Mouse (Mus musculus) forebrain, embryonic 16.5 days (tissue): ENCODE data around the gene Rnd3. TPM values are rescaled to one million over a fixed set of nuclear protein-coding genes. Genes with fewer than 3 reads are reported as not detected.

ENCODE experiments used
- ATAC-seq: fragments of 200-750 bp; cut with Nextera tagmentation; 2 replicates; pipeline ENCODE4 v1.8.0; 2017; ENCODE audit warnings: mild to moderate bottlenecking, moderate library complexity
- H3K27ac ChIP-seq: fragments of 300-500 bp; sonication (generic); 2 replicates; pipeline ENCODE4 v1.5.1; 2014; ENCODE audit warnings: low read length, control low read depth
- H3K27me3 ChIP-seq: fragments of 300-500 bp; sonication (generic); replicated peaks from 2 replicates; pipeline ENCODE4 v1.6.1; 2014; ENCODE audit warnings: low read length; ENCODE audit not compliant: control insufficient read depth, insufficient read depth
- H3K36me3 ChIP-seq: fragments of 300-500 bp; sonication (generic); 2 replicates; pipeline ENCODE4 v1.6.1; 2014; ENCODE audit not compliant: control insufficient read depth, insufficient read depth
- H3K4me1 ChIP-seq: fragments of 300-500 bp; sonication (generic); replicated peaks from 2 replicates; pipeline ENCODE4 v1.6.1; 2014; ENCODE audit warnings: low read length; ENCODE audit not compliant: control insufficient read depth, insufficient read depth
- H3K4me2 ChIP-seq: fragments of 300-500 bp; sonication (generic); 2 replicates; pipeline ENCODE4 v1.6.1; 2014; ENCODE audit warnings: mild to moderate bottlenecking, low read length, control low read depth
- H3K4me3 ChIP-seq: fragments of 300-500 bp; sonication (generic); replicated peaks from 2 replicates; pipeline ENCODE4 v1.5.1; 2014; ENCODE audit warnings: mild to moderate bottlenecking, low read length, control low read depth
- H3K9ac ChIP-seq: fragments of 300-500 bp; sonication (generic); replicated peaks from 2 replicates; pipeline ENCODE4 v1.6.1; 2014; ENCODE audit warnings: low read depth, low read length, control low read depth
- H3K9me3 ChIP-seq: fragments of 300-500 bp; sonication (generic); 2 replicates; pipeline ENCODE4 v1.6.1; 2016; ENCODE audit warnings: low read length; ENCODE audit not compliant: control insufficient read depth
- WGBS: fragments of 180-500 bp; shearing (Covaris S2); extraction: QIAGEN DNeasy Blood & Tissue Kit; methylation state at CpG from one replicate; pipeline ENCODE4 v1.1.7; 2014; 5-methylcytosine and 5-hydroxymethylcytosine counted together
- polyA plus RNA-seq: library from polyadenylated mRNA; unstranded; fragments of >200 nt; fragmentation: Nextera tagmentation; extraction: Ambion mirVana; gene quantifications from 2 replicates; pipeline ENCODE4 v1.2.1, GENCODE M21; 2015

Gene Rnd3
- polyA plus RNA-seq, 1 experiment from 2014 or later = 118 TPM

GRCm38 (mm10) chr2:51139218-51139911 lies 9.5 kb downstream of the Rnd3 start:
- Histone ChIP-seq H3K27me3 (no peaks in the 10 kb centered on the region), H3K27ac (no peak overlapping the region), H3K4me2 (no peak overlapping the region), H3K9me3 (no peaks in the 10 kb centered on the region), H3K4me1 (peaks cover 48% of the 10 kb centered on the region), H3K9ac (no peak overlapping the region; the same call in 1 of the 2 replicates), H3K4me3 (no peak overlapping the region), H3K36me3 (peaks cover 14% of the 10 kb centered on the region)
- ATAC-seq = peak; percentile 66
- 6% methylated on average over 5 of the region's 5 CpGs for WGBS

GRCm38 (mm10) chr2:51137726-51138125 lies 11.2 kb downstream of the Rnd3 start:
- no peak overlapping the region for H3K4me2 ChIP-seq
- no peak overlapping the region for H3K4me3 ChIP-seq
- WGBS = 74% methylated on average over 4 of the region's 4 CpGs
- H3K9ac ChIP-seq = no peak overlapping the region
- H3K27me3 ChIP-seq = no peaks in the 10 kb centered on the region
- peaks cover 36% of the 10 kb centered on the region for H3K4me1 ChIP-seq
- ATAC-seq = no peak
- no peak overlapping the region for H3K27ac ChIP-seq
- H3K36me3 ChIP-seq = peaks cover 24% of the 10 kb centered on the region
- H3K9me3 ChIP-seq = no peaks in the 10 kb centered on the region

- no peaks in the 10 kb centered on the region for H3K4me1 ChIP-seq
- no peaks in the 10 kb centered on the region for H3K27me3 ChIP-seq
- no peak for ATAC-seq
- no peak overlapping the region for H3K9ac ChIP-seq
- H3K4me2 ChIP-seq = no peak overlapping the region
- H3K9me3 ChIP-seq = no peaks in the 10 kb centered on the region
- H3K4me3 ChIP-seq = no peak overlapping the region
- no peak overlapping the region for H3K27ac ChIP-seq
- peaks cover 49% of the 10 kb centered on the region for H3K36me3 ChIP-seq
- 93% methylated on average over 20 of the region's 20 CpGs for WGBS
Observed at GRCm38 (mm10) chr2:51132181-51132580, 16.7 kb downstream of the Rnd3 start.

- whole genome bisulfite sequencing = 72% methylated on average over 4 of the region's 4 CpGs
- Histone ChIP-seq H3K9ac (no peak overlapping the region), H3K36me3 (peaks cover 27% of the 10 kb centered on the region), H3K4me3 (no peak overlapping the region), H3K9me3 (peaks cover 4% of the 10 kb centered on the region; the same call in 1 of the 2 replicates), H3K4me2 (no peak overlapping the region), H3K4me1 (no peaks in the 10 kb centered on the region), H3K27me3 (no peaks in the 10 kb centered on the region), H3K27ac (no peak overlapping the region)
- ATAC-seq = 0 out of 2 replicates have a peak, but pooled peaks have one; percentile 18
Observed at GRCm38 (mm10) chr2:51128090-51128489, 20.8 kb downstream of the Rnd3 start.

- H3K4me1 ChIP-seq = no peaks in the 10 kb centered on the region
- no peaks in the 10 kb centered on the region for H3K9me3 ChIP-seq
- H3K4me2 ChIP-seq = no peak overlapping the region
- H3K36me3 ChIP-seq = no peaks in the 10 kb centered on the region
- WGBS = 55% methylated on average over 2 of the region's 2 CpGs
- no peaks in the 10 kb centered on the region for H3K27me3 ChIP-seq
- no peak overlapping the region for H3K4me3 ChIP-seq
- ATAC-seq = no peak
- H3K9ac ChIP-seq = no peak overlapping the region
- no peak overlapping the region for H3K27ac ChIP-seq
Observed at GRCm38 (mm10) chr2:51110271-51110670, 38.6 kb downstream of the Rnd3 start.

- WGBS = 71% methylated on average over 5 of the region's 5 CpGs
- Histone ChIP-seq H3K36me3 (no peaks in the 10 kb centered on the region), H3K4me3 (no peak overlapping the region), H3K4me2 (no peak overlapping the region), H3K9me3 (no peaks in the 10 kb centered on the region), H3K4me1 (no peaks in the 10 kb centered on the region), H3K27ac (no peak overlapping the region), H3K9ac (no peak overlapping the region), H3K27me3 (no peaks in the 10 kb centered on the region)
- ATAC-seq = no peak
Observed at GRCm38 (mm10) chr2:51108631-51109030, 40.3 kb downstream of the Rnd3 start.

- Histone ChIP-seq H3K4me1 (peaks cover 7% of the 10 kb centered on the region), H3K27me3 (no peaks in the 10 kb centered on the region), H3K9me3 (no peaks in the 10 kb centered on the region), H3K27ac (no peak overlapping the region), H3K4me2 (no peak overlapping the region), H3K9ac (no peak overlapping the region), H3K4me3 (no peak overlapping the region), H3K36me3 (no peaks in the 10 kb centered on the region)
- WGBS = 56% methylated on average over 4 of the region's 4 CpGs
- no peak for ATAC-seq
Observed at GRCm38 (mm10) chr2:51101187-51101586, 47.7 kb downstream of the Rnd3 start.

GRCm38 (mm10) chr2:51099987-51100386 lies 48.9 kb downstream of the Rnd3 start:
- no peaks in the 10 kb centered on the region for H3K9me3 ChIP-seq
- no peak overlapping the region for H3K4me2 ChIP-seq
- H3K4me1 ChIP-seq = peaks cover 7% of the 10 kb centered on the region
- WGBS = 42% methylated on average over 9 of the region's 9 CpGs
- no peak overlapping the region for H3K4me3 ChIP-seq
- no peaks in the 10 kb centered on the region for H3K36me3 ChIP-seq
- no peak overlapping the region for H3K9ac ChIP-seq
- H3K27ac ChIP-seq = no peak overlapping the region
- no peaks in the 10 kb centered on the region for H3K27me3 ChIP-seq
- ATAC-seq = no peak

- no peaks in the 10 kb centered on the region for H3K27me3 ChIP-seq
- peaks cover 7% of the 10 kb centered on the region for H3K4me1 ChIP-seq
- H3K9me3 ChIP-seq = no peaks in the 10 kb centered on the region
- H3K4me3 ChIP-seq = no peak overlapping the region
- H3K4me2 ChIP-seq = no peak overlapping the region
- WGBS = 68% methylated on average over 1 of the region's 1 CpGs
- no peaks in the 10 kb centered on the region for H3K36me3 ChIP-seq
- H3K27ac ChIP-seq = no peak overlapping the region
- ATAC-seq = no peak
- H3K9ac ChIP-seq = no peak overlapping the region
Observed at GRCm38 (mm10) chr2:51099240-51099639, 49.7 kb downstream of the Rnd3 start.
